Mouse (Mus musculus): Measurements from ENCODE around the gene Ntn1. TPM values are rescaled to one million over a fixed set of nuclear protein-coding genes. Genes with fewer than 3 reads are reported as not detected.
A peak's percentile ranks its signal among the peaks of the same experiment; 100 is the strongest.

Gene Ntn1
- polyA plus RNA-seq, 1 experiment from 2014 or later: 31.0 TPM

DNA sequence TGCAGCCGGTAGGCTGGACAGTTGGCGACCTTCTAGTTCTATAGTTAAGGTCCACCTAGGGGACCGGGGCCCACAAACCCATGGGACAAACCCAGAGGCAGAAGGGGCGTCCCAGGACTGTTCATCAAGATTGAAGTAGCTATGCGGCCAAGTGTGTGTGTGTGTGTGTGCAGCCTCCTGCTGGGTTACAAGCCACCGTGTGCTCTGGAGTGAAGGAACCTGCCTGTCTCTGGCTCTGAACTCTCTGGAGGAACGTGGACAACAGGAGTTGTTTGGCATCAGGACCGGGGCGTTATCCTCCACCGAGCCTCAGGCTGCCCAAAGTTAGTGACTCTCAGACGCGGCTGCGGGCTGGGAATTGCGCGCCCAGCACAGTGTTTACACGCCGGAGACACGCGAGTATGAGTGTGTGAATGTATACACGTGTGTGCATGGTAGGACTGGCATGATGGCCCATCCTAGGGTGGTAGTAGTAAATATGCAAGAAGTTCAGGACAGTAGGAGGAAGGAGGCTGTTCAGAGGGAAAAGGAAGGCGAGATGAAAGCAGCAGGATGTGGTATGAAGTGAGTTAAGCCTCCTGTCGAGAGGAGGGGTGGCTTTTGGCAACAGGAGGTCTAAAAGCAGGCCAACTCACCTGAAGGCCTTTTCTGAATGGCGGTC is 31.9 kb upstream of the Ntn1 start:
- peaks cover 28% of the 10 kb centered on the region for H3K27me3 ChIP-seq
- H3K27ac ChIP-seq: no peak overlapping the region
- no peaks in the 10 kb centered on the region for H3K36me3 ChIP-seq
- no peak for ATAC-seq
- H3K9ac ChIP-seq (replicated peaks): no peak overlapping the region
- peak overlapping the region; percentile 39 for H3K4me3 ChIP-seq (replicated peaks)
- no peaks in the 10 kb centered on the region for H3K9me3 ChIP-seq
- 36% methylated on average over 23 of the region's 23 CpGs for WGBS
- peaks cover 12% of the 10 kb centered on the region for H3K4me1 ChIP-seq (replicated peaks)
- peak overlapping the region; percentile 57 for H3K4me2 ChIP-seq (replicated peaks)

DNA sequence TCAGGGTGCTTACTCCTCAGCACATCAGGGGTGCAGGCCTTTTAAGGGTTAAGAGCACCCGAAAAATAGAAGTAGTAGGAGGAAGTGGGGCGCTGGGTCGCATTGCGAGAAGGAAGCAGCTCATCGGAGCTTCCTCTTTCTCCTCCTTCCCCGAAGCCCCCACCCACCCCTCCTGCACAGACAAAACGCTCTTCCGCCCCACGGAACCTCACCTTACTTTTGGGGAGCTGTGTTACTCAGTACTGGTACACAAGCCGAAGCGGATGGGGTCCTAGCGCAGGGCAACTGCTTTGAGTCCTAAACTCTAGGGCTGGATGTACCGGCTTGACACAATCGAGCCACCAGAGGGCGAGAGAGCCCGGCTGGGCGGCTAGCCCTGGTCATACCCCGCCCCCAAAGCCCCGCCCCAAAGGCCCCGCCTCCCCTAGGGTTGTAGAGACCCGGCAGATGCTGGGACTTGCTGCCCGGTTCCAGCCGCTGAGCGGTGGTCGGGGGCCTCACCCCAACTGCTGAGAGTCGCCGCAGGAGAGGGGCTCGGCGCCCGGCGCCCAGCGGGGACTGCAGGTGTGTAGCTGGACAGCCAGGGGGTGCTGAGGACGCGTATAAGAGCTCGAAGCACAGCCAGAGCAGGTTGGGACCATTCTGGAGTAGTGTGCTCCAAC is 31.2 kb upstream of the Ntn1 start, which contains the start of gene Pik3r5:
Pik3r5 (plus strand) TSS at position 423 of the 662 bp plus-strand sequence.
- H3K4me2 ChIP-seq (replicated peaks): peak within 1 kb of the TSS; percentile 57
- WGBS: 10% methylated on average over 34 of the region's 35 CpGs
- H3K9ac ChIP-seq (replicated peaks): no peak within 1 kb of the TSS; the same call in 1 of the 2 replicates
- H3K4me3 ChIP-seq (replicated peaks): peak within 1 kb of the TSS; percentile 39
- no peaks in the 10 kb centered on the region for H3K9me3 ChIP-seq
- no peaks in the 10 kb centered on the region for H3K36me3 ChIP-seq
- no peak within 1 kb of the TSS for H3K27ac ChIP-seq
- peak; percentile 83 for ATAC-seq
- peaks cover 12% of the 10 kb centered on the region for H3K4me1 ChIP-seq (replicated peaks)
- peaks cover 28% of the 10 kb centered on the region for H3K27me3 ChIP-seq

DNA sequence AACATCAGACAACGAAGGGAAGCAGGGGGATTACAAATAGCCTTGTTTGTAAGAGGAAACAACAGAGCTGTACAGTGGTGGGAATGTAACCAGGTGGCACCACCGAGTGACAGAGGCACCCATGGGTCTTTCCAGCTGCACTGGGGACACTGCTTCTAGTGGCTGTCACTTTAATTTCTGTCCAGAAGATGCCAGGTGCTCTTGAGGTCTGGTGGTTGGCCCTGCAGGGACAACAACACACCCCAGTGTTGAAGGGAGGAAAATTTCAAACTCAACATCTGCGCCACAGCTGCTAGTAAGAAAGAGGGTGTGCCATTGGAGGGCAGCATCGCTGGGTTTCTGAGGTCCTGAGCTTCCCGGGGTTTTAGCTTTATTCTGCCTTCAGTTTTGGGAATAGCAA is 30.0 kb upstream of the Ntn1 start:
- Histone ChIP-seq H3K36me3 (no peaks in the 10 kb centered on the region), H3K9me3 (no peaks in the 10 kb centered on the region), H3K4me1 (replicated peaks) (peaks cover 21% of the 10 kb centered on the region), H3K4me3 (replicated peaks) (no peak overlapping the region), H3K27me3 (peaks cover 28% of the 10 kb centered on the region), H3K4me2 (replicated peaks) (no peak overlapping the region), H3K9ac (replicated peaks) (no peak overlapping the region), H3K27ac (no peak overlapping the region)
- no peak for ATAC-seq
- 69% methylated on average over 5 of the region's 5 CpGs for WGBS

DNA sequence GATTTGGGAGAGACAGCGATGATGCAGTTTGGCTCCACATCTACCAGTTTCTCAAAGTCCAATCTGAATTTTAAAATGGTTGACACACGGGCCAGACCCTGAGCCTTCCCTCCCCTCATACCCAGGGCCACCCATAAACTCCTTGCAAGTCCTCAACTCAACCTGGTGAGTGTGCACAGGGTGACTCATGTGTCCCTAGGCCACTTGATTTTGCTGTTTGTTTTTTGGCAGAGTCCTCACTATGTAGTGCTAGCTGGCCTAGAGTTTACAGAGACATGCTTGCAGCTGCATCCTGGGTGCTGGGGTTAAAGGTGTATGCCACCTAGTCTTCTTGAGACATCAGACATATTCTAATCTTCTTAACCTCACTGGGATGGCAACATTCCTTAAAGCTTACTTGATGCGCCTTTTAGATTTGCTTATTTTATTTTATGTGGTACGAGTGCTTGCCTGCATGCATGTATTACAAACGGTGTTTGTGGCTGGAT is 26.5 kb upstream of the Ntn1 start:
- WGBS: 81% methylated on average over 5 of the region's 5 CpGs
- no peak for ATAC-seq
- Histone ChIP-seq H3K27ac (no peak overlapping the region), H3K4me2 (replicated peaks) (no peak overlapping the region), H3K27me3 (peaks cover 17% of the 10 kb centered on the region), H3K4me1 (replicated peaks) (peaks cover 21% of the 10 kb centered on the region), H3K4me3 (replicated peaks) (no peak overlapping the region), H3K9ac (replicated peaks) (no peak overlapping the region), H3K36me3 (no peaks in the 10 kb centered on the region), H3K9me3 (no peaks in the 10 kb centered on the region)

DNA sequence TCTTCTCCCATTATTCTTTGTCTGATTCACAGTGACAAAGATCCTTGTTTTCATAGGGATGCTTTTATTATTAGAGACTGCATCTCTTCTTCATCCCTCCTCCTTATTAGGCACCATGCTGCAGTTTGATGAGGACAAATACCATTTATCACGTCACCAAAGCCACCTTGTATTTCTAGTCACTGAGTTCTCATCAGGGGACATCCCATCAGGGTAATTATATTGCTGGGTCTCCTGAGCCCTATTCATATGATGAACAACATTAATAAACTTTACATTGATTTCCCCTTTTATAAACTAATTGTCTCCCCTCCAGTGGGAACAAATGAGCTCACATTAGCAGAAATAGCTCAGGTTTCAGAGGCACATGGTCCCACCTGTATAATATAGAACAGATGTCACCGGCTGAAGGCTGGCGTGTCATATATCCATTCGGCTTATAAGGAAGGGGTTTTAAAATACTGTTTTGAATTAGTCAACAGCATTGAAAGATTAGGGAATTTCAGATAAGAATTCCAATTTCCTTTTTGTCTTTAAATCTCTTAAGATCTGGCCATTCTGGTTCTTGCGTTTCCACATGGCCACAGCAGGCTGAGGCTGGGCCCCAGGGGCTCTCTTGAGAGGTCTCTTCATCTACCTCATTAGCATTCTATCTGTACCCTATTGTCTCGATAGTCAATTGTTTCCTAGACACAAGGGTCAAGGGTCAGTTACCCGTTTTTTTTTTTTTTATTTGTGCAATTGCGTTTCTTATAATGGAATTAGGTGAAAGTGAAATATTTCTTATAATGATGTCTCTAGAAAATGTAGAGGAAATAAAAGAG is 25.1 kb upstream of the Ntn1 start:
- no peaks in the 10 kb centered on the region for H3K36me3 ChIP-seq
- no peak for ATAC-seq
- H3K9ac ChIP-seq (replicated peaks): no peak overlapping the region
- peaks cover 5% of the 10 kb centered on the region for H3K27me3 ChIP-seq
- 19% methylated on average over 8 of the region's 8 CpGs for WGBS
- H3K4me1 ChIP-seq (replicated peaks): peaks cover 13% of the 10 kb centered on the region
- H3K4me2 ChIP-seq (replicated peaks): no peak overlapping the region
- H3K9me3 ChIP-seq: no peaks in the 10 kb centered on the region
- H3K27ac ChIP-seq: no peak overlapping the region
- no peak overlapping the region for H3K4me3 ChIP-seq (replicated peaks)

DNA sequence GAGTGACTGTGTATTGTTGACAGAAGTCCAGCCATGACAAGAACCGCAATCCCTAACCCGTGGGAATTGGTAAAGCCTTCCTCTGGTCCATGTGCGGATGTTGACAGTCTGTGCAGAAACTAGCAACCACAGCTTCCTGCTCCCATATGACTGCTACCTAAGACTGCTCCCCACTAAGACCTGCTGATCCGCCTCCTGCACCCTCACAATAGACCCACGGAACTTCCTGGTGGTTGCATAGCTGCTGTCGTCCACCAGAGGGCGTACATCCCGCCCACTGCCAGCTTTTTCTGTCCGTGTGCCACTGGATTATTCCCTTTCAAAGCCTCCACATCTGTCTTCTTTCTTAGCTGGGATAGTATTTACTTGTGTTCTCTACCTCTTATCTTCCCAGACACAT is 17.2 kb upstream of the Ntn1 start:
- WGBS: 53% methylated on average over 9 of the region's 9 CpGs
- Histone ChIP-seq H3K4me2 (replicated peaks) (no peak overlapping the region), H3K9me3 (no peaks in the 10 kb centered on the region), H3K9ac (replicated peaks) (no peak overlapping the region), H3K27me3 (peaks cover 4% of the 10 kb centered on the region), H3K4me1 (replicated peaks) (no peaks in the 10 kb centered on the region), H3K27ac (no peak overlapping the region), H3K4me3 (replicated peaks) (no peak overlapping the region), H3K36me3 (no peaks in the 10 kb centered on the region)
- ATAC-seq: no peak

DNA sequence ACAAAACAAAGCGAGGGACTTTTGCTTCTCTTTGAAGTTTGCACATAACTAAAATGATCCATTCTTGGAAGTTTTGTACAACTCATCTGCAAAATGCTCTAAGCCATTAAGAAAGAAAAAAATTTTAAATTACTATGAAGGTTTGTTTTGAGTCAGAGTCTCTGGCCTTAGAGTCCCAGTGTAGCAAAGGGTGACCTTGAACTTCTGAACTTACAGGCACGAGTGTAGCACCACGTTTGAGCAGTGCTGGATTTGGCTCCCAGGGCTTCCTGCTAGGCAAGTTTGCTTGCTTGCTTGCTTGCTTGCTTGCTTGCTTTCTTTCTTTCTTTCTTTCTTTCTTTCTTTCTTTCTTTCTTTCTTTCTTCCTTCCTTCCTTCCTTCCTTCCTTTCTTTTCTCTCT is 16.4 kb upstream of the Ntn1 start:
- ATAC-seq: no peak
- H3K36me3 ChIP-seq: no peaks in the 10 kb centered on the region
- no peaks in the 10 kb centered on the region for H3K4me1 ChIP-seq (replicated peaks)
- H3K9me3 ChIP-seq: no peaks in the 10 kb centered on the region
- no peak overlapping the region for H3K4me2 ChIP-seq (replicated peaks)
- H3K27me3 ChIP-seq: peaks cover 4% of the 10 kb centered on the region
- WGBS: 71% methylated on average over 3 of the region's 3 CpGs
- no peak overlapping the region for H3K4me3 ChIP-seq (replicated peaks)
- no peak overlapping the region for H3K9ac ChIP-seq (replicated peaks)
- H3K27ac ChIP-seq: no peak overlapping the region

DNA sequence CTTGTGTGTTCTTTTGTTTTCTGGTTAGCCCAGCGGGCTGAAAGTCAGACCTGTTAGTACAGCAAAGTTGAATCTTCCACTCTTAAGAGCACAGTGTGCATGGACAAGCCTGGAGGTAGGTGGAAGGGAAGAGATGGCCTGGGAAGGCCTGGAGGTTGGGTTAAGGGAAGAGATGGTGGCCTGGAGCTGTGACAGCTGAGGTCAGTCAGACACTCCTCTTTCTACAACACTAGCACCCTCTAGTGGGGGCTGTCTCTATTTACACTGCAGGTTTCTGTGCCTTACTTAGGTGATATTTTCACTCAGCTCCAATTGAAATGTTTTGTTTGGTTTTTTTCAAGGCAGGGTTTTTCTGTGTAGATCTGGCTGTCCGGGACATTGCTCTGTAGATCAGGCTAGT is 7.5 kb upstream of the Ntn1 start:
- H3K4me3 ChIP-seq (replicated peaks): no peak overlapping the region
- H3K36me3 ChIP-seq: no peaks in the 10 kb centered on the region
- no peak overlapping the region for H3K27ac ChIP-seq
- no peaks in the 10 kb centered on the region for H3K9me3 ChIP-seq
- 46% methylated on average over 2 of the region's 2 CpGs for WGBS
- peaks cover 45% of the 10 kb centered on the region for H3K27me3 ChIP-seq
- no peak overlapping the region for H3K9ac ChIP-seq (replicated peaks)
- no peaks in the 10 kb centered on the region for H3K4me1 ChIP-seq (replicated peaks)
- ATAC-seq: peak; percentile 77
- no peak overlapping the region for H3K4me2 ChIP-seq (replicated peaks)

DNA sequence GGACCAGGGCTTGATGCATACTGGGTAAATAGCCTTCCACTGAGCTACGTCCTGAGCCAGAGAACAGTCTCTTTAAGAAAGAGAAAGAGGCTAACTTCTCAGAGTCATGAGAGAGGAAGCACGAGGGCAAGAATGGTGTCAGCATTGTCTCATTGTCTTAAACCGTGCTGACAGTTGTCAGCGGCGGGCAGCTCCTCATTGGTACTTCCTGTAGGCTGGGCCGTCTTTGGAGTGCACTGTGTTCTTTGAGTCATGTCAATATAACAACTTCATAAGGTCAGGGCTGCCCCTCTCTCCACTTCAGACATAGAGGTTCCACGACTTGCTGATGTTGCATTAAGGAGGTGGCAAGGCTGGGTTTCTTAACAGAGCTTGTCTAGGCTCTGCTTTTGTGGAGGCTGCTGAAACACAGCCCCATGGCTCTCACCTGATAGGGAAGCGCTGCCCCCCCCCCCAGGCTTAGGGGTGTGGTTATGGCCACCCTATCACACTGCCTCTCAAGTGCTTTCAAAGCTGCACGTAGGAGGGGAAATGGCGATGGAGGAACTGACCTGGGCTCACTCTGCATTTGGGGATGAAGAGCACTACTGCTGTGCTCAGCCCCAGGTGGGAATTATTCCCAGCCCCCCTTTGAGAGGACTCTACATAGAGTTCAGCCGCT is 6.8 kb upstream of the Ntn1 start:
- ATAC-seq: 0 out of 2 replicates have a peak, but pooled peaks have one; percentile 48
- H3K27me3 ChIP-seq: peaks cover 52% of the 10 kb centered on the region

DNA sequence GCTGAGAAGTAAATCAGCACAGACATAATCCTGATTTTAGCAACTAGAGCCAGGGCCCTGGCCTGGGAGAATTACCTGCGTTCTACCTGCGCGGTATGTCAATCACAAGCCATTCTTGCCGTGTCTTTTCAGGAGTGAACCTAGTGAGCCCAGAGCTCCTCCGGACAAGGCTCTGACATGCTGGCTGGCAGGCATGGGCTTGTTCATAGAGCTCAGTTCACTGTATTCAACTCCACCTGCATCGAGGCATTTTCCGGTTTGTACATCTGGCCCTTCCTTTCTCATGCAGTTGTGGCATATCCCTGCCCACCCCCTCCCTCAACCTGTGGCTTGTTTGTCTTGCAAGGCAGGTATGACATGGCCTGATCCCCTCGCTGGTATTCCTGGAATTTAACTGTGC is 5.0 kb upstream of the Ntn1 start:
- WGBS: 93% methylated on average over 8 of the region's 8 CpGs
- Histone ChIP-seq H3K4me3 (replicated peaks) (no peak overlapping the region), H3K9ac (replicated peaks) (no peak overlapping the region), H3K4me1 (replicated peaks) (peaks cover 3% of the 10 kb centered on the region), H3K4me2 (replicated peaks) (no peak overlapping the region), H3K9me3 (no peaks in the 10 kb centered on the region), H3K27ac (no peak overlapping the region), H3K36me3 (no peaks in the 10 kb centered on the region), H3K27me3 (peaks cover 68% of the 10 kb centered on the region)
- no peak for ATAC-seq

More for the DNA sequence above, 6.8 kb upstream of the Ntn1 start:
- Histone ChIP-seq H3K4me1 (replicated peaks) (no peaks in the 10 kb centered on the region), H3K9ac (replicated peaks) (no peak overlapping the region), H3K9me3 (no peaks in the 10 kb centered on the region), H3K4me2 (replicated peaks) (no peak overlapping the region), H3K27ac (no peak overlapping the region), H3K36me3 (no peaks in the 10 kb centered on the region), H3K4me3 (replicated peaks) (no peak overlapping the region)
- WGBS: 63% methylated on average over 11 of the region's 11 CpGs

DNA sequence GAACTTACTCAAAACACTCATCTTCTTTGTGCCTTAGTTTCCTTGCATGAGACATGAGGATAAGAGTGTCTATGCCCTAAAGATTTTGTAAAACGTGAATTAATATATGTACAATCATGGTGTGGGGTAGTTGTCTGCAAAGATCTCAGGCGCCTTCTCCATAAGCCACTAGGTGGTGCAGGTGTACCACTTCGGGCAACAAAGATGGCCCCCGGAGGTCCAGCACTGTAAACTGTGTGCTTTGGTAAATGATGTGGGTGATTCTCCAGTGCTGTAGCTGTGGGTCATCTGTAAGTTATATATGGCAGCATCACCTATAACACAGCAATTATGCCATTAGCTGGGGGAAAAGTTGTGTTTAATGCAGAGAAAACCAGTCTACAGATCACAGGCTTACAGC is 3.6 kb upstream of the Ntn1 start:
- no peak overlapping the region for H3K4me3 ChIP-seq (replicated peaks)
- 69% methylated on average over 4 of the region's 4 CpGs for WGBS
- H3K4me2 ChIP-seq (replicated peaks): no peak overlapping the region
- no peak overlapping the region for H3K9ac ChIP-seq (replicated peaks)
- peaks cover 15% of the 10 kb centered on the region for H3K4me1 ChIP-seq (replicated peaks)
- H3K9me3 ChIP-seq: no peaks in the 10 kb centered on the region
- H3K27me3 ChIP-seq: peaks cover 74% of the 10 kb centered on the region
- no peak overlapping the region for H3K27ac ChIP-seq
- ATAC-seq: no peak
- no peaks in the 10 kb centered on the region for H3K36me3 ChIP-seq

Data from midbrain, embryonic 13.5 days (tissue).